Mouse (Mus musculus) megakaryocyte, embryonic 14.5 days (primary cell): ENCODE results near the gene Gm10721. TPM values are rescaled to one million over a fixed set of nuclear protein-coding genes. Genes with fewer than 3 reads are reported as not detected.

Experiments used
- polyA plus RNA-seq: library from polyadenylated mRNA; stranded (reverse); fragments of >175 nt; gene quantifications from 2 replicates; pipeline ENCODE4 v1.2.3, GENCODE M21; 2012; ENCODE audit warnings: low replicate concordance; ENCODE audit not compliant: insufficient read depth

The Gm10721 gene
- polyA plus RNA-seq, 1 experiment = 1.3 TPM

Other genes starting within 250 kb of the Gm10721 start
- gene Gm10722, start 12.2 kb upstream of the Gm10721 start, polyA plus RNA-seq = 17.7 TPM in 1 of 2 replicates, not detected in the other
- 1.2 and 11.0 TPM in 2 replicates for gene Gm11168, start 9.8 kb upstream of the Gm10721 start, polyA plus RNA-seq
- gene Gm10720, start 2.5 kb downstream of the Gm10721 start, polyA plus RNA-seq = 1.1 and 3.0 TPM in 2 replicates
- gene Gm10719, start 4.3 kb downstream of the Gm10721 start, polyA plus RNA-seq = 9.8 and 114 TPM in 2 replicates
- gene Gm10718, start 10.4 kb downstream of the Gm10721 start, polyA plus RNA-seq = 18.3 and 195 TPM in 2 replicates
- gene Gm10717, start 12.3 kb downstream of the Gm10721 start, polyA plus RNA-seq = 1.6 and 23.0 TPM in 2 replicates
- gene Gm17535, start 21.5 kb downstream of the Gm10721 start, polyA plus RNA-seq = 0.16 and 4.3 TPM in 2 replicates
- not detected in 2 replicates for gene Gm10715, start 23.7 kb downstream of the Gm10721 start, polyA plus RNA-seq